Mouse (Mus musculus): ENCODE data around the gene Sult2a8. TPM values are rescaled to one million over a fixed set of nuclear protein-coding genes. Genes with fewer than 3 reads are reported as not detected.

The Sult2a8 gene
- polyA plus RNA-seq, 1 experiment from 2014 or later = not detected

Other genes with a start within 250 kb of the Sult2a8 start
- gene Sult2a6, start 191.9 kb downstream of the Sult2a8 start, polyA plus RNA-seq (2014; fragmentation: Nextera tagmentation; extraction: Ambion mirVana) = not detected in 2 replicates
- gene Obox8, start 113.2 kb downstream of the Sult2a8 start, polyA plus RNA-seq (2014; fragmentation: Nextera tagmentation; extraction: Ambion mirVana) = not detected in 2 replicates
- not detected in 2 replicates for gene Sult2a7, start 47.5 kb upstream of the Sult2a8 start, polyA plus RNA-seq (2014; fragmentation: Nextera tagmentation; extraction: Ambion mirVana)
- 0.13 and 0.24 TPM in 2 replicates for gene Vmn1r90, start 116.7 kb upstream of the Sult2a8 start, polyA plus RNA-seq (2014; fragmentation: Nextera tagmentation; extraction: Ambion mirVana)
- gene Obox7, start 212.7 kb upstream of the Sult2a8 start, polyA plus RNA-seq (2014; fragmentation: Nextera tagmentation; extraction: Ambion mirVana) = not detected in 2 replicates